Mouse (Mus musculus): ENCODE results near the gene Rab7. TPM values are rescaled to one million over a fixed set of nuclear protein-coding genes. Genes with fewer than 3 reads are reported as not detected.
A peak's percentile ranks its signal among the peaks of the same experiment; 100 is the strongest.

Rab7 gene
- polyA plus RNA-seq, 1 experiment from 2014 or later: 343 TPM

GRCm38 (mm10) chr6:88056866-88057265 lies 11.8 kb upstream of the Rab7 start:
- Histone ChIP-seq H3K9ac (replicated peaks; ENCODE audit: low read depth, low read length) (no peak overlapping the region), H3K4me3 (replicated peaks; ENCODE audit: low read length) (no peak overlapping the region), H3K4me2 (ENCODE audit: low read length) (no peak overlapping the region), H3K27me3 (replicated peaks; ENCODE audit: control insufficient read depth, insufficient read depth, low read length) (no peaks in the 10 kb centered on the region), H3K36me3 (ENCODE audit: control insufficient read depth, insufficient read depth) (no peaks in the 10 kb centered on the region), H3K27ac (ENCODE audit: low read length) (no peak overlapping the region), H3K9me3 (ENCODE audit: control insufficient read depth, low read length) (no peaks in the 10 kb centered on the region), H3K4me1 (replicated peaks; ENCODE audit: control insufficient read depth, insufficient read depth, low read length) (no peaks in the 10 kb centered on the region)
- no peak for ATAC-seq
- 94% methylated on average over 5 of the region's 5 CpGs for WGBS

DNA sequence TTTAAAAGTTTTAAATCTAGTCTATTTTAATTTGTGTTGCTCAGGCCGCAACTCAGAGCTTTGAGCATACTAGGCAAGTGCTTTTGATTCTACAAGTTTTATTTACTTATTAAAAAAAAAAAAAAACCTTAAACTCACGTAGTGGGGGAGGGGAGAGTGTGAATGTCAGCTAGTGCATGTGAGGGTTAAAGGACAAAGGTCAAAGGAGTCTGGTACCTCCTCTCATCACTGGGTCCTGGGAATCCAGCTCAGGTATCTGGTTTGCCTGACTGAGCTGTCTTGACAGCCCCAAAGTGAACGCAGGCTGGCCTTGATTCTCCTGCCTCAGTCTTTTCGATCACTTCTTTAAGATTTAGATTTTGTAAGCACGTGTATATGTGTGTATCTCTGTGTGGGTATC lies 10.6 kb upstream of the Rab7 start:
- Histone ChIP-seq H3K9ac (replicated peaks; ENCODE audit: low read depth, low read length) (no peak overlapping the region), H3K9me3 (ENCODE audit: control insufficient read depth, low read length) (no peaks in the 10 kb centered on the region), H3K27ac (ENCODE audit: low read length) (no peak overlapping the region), H3K36me3 (ENCODE audit: control insufficient read depth, insufficient read depth) (no peaks in the 10 kb centered on the region), H3K4me1 (replicated peaks; ENCODE audit: control insufficient read depth, insufficient read depth, low read length) (no peaks in the 10 kb centered on the region), H3K4me2 (ENCODE audit: low read length) (no peak overlapping the region), H3K4me3 (replicated peaks; ENCODE audit: low read length) (no peak overlapping the region), H3K27me3 (replicated peaks; ENCODE audit: control insufficient read depth, insufficient read depth, low read length) (no peaks in the 10 kb centered on the region)
- ATAC-seq: no peak
- WGBS: 82% methylated on average over 5 of the region's 5 CpGs

GRCm38 (mm10) chr6:88054081-88054835 lies 9.2 kb upstream of the Rab7 start:
- no peak overlapping the region for H3K27ac ChIP-seq (ENCODE audit: low read length)
- no peaks in the 10 kb centered on the region for H3K36me3 ChIP-seq (ENCODE audit: control insufficient read depth, insufficient read depth)
- no peak overlapping the region for H3K9ac ChIP-seq (replicated peaks; ENCODE audit: low read depth, low read length)
- no peaks in the 10 kb centered on the region for H3K9me3 ChIP-seq (ENCODE audit: control insufficient read depth, low read length)
- no peaks in the 10 kb centered on the region for H3K27me3 ChIP-seq (replicated peaks; ENCODE audit: control insufficient read depth, insufficient read depth, low read length)
- no peak overlapping the region for H3K4me3 ChIP-seq (replicated peaks; ENCODE audit: low read length)
- ATAC-seq: no peak
- H3K4me2 ChIP-seq (ENCODE audit: low read length): no peak overlapping the region
- no peaks in the 10 kb centered on the region for H3K4me1 ChIP-seq (replicated peaks; ENCODE audit: control insufficient read depth, insufficient read depth, low read length)
- 68% methylated on average over 9 of the region's 9 CpGs for WGBS

- Histone ChIP-seq H3K27ac (ENCODE audit: low read length) (no peak overlapping the region), H3K36me3 (ENCODE audit: control insufficient read depth, insufficient read depth) (no peaks in the 10 kb centered on the region), H3K27me3 (replicated peaks; ENCODE audit: control insufficient read depth, insufficient read depth, low read length) (0 out of 2 replicates have a peak, but pooled peaks cover 4% of the 10 kb centered on the region), H3K4me2 (ENCODE audit: low read length) (no peak overlapping the region), H3K4me1 (replicated peaks; ENCODE audit: control insufficient read depth, insufficient read depth, low read length) (no peaks in the 10 kb centered on the region), H3K9ac (replicated peaks; ENCODE audit: low read depth, low read length) (no peak overlapping the region), H3K9me3 (ENCODE audit: control insufficient read depth, low read length) (no peaks in the 10 kb centered on the region), H3K4me3 (replicated peaks; ENCODE audit: low read length) (no peak overlapping the region)
- no peak for ATAC-seq
- 76% methylated on average over 11 of the region's 11 CpGs for WGBS
Observed at GRCm38 (mm10) chr6:88053228-88054080, 8.4 kb upstream of the Rab7 start.

DNA sequence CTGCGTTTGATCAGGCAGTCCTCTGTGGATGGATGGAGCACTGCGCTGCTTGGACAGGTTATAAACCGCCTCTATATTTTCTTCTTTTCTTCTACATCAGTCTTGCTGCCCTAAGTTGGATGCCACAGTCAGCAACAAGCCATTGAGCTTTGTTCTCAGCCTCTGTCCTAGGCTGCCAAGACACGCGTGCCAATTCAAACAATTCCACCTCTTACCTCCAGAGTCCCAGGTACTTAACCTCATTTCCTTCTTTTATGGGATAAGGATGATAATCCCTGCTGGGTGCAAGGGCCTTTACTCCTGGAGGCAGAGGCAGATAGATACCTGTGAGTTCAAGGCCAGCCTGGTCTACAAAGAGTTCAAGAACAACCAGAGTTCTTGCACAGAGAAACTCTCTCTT lies 6.1 kb upstream of the Rab7 start:
- no peaks in the 10 kb centered on the region for H3K4me1 ChIP-seq (replicated peaks; ENCODE audit: control insufficient read depth, insufficient read depth, low read length)
- H3K27me3 ChIP-seq (replicated peaks; ENCODE audit: control insufficient read depth, insufficient read depth, low read length): 0 out of 2 replicates have a peak, but pooled peaks cover 7% of the 10 kb centered on the region
- no peaks in the 10 kb centered on the region for H3K36me3 ChIP-seq (ENCODE audit: control insufficient read depth, insufficient read depth)
- H3K4me3 ChIP-seq (replicated peaks; ENCODE audit: low read length): no peak overlapping the region
- no peaks in the 10 kb centered on the region for H3K9me3 ChIP-seq (ENCODE audit: control insufficient read depth, low read length)
- no peak overlapping the region for H3K4me2 ChIP-seq (ENCODE audit: low read length)
- no peak for ATAC-seq
- no peak overlapping the region for H3K9ac ChIP-seq (replicated peaks; ENCODE audit: low read depth, low read length)
- WGBS: 89% methylated on average over 5 of the region's 5 CpGs
- no peak overlapping the region for H3K27ac ChIP-seq (ENCODE audit: low read length)

DNA sequence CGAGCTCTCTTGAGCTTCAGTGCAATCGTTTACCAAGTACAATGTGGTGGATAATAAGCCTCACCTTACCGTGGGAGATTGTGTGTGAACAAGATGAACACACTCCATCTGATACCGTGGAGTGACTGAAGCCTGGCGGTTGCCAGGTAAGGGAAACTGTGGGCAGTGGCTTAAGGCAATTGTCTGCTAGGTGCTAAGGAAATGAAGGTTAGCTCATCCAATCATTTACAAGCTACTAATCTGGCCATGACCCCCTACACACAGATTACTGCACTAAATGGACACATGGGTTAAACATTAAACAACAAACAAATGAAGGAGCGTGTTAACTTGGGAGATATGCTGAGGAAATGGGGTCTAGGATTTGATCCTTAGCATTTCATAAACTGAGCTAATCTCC lies 3.9 kb upstream of the Rab7 start:
- no peak for ATAC-seq
- no peak overlapping the region for H3K4me2 ChIP-seq (ENCODE audit: low read length)
- H3K4me3 ChIP-seq (replicated peaks; ENCODE audit: low read length): no peak overlapping the region
- no peak overlapping the region for H3K9ac ChIP-seq (replicated peaks; ENCODE audit: low read depth, low read length)
- 0 out of 2 replicates have a peak, but pooled peaks cover 7% of the 10 kb centered on the region for H3K27me3 ChIP-seq (replicated peaks; ENCODE audit: control insufficient read depth, insufficient read depth, low read length)
- H3K27ac ChIP-seq (ENCODE audit: low read length): no peak overlapping the region
- no peaks in the 10 kb centered on the region for H3K9me3 ChIP-seq (ENCODE audit: control insufficient read depth, low read length)
- whole genome bisulfite sequencing: 80% methylated on average over 6 of the region's 6 CpGs
- H3K36me3 ChIP-seq (ENCODE audit: control insufficient read depth, insufficient read depth): no peaks in the 10 kb centered on the region
- peaks cover 3% of the 10 kb centered on the region for H3K4me1 ChIP-seq (replicated peaks; ENCODE audit: control insufficient read depth, insufficient read depth, low read length)

DNA sequence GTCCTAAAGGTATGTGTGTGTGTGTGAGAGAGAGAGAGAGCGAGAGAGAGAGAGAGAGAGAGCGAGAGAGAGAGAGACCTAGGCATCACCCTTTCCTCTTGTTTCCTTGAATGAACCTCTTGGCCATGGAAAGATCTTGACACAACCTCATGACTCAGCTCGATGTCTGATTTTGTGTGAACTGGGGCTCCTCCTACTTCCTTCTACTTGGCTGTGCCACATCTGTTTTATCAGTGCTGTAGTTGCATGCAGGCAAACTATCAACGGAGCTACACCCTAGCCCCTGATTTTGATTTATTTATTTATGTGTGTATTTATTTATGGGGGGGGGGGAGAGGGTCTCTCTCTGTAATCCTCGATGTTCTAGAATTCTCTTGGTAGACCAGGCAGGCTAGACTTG lies 2.8 kb upstream of the Rab7 start:
- H3K36me3 ChIP-seq (ENCODE audit: control insufficient read depth, insufficient read depth): no peaks in the 10 kb centered on the region
- WGBS: 85% methylated on average over 5 of the region's 5 CpGs
- no peak for ATAC-seq
- no peak overlapping the region for H3K9ac ChIP-seq (replicated peaks; ENCODE audit: low read depth, low read length)
- H3K4me1 ChIP-seq (replicated peaks; ENCODE audit: control insufficient read depth, insufficient read depth, low read length): peaks cover 14% of the 10 kb centered on the region
- H3K9me3 ChIP-seq (ENCODE audit: control insufficient read depth, low read length): no peaks in the 10 kb centered on the region
- H3K4me3 ChIP-seq (replicated peaks; ENCODE audit: low read length): no peak overlapping the region
- H3K27ac ChIP-seq (ENCODE audit: low read length): no peak overlapping the region
- H3K27me3 ChIP-seq (replicated peaks; ENCODE audit: control insufficient read depth, insufficient read depth, low read length): 0 out of 2 replicates have a peak, but pooled peaks cover 7% of the 10 kb centered on the region
- H3K4me2 ChIP-seq (ENCODE audit: low read length): no peak overlapping the region

- H3K4me1 ChIP-seq (replicated peaks; ENCODE audit: control insufficient read depth, insufficient read depth, low read length): peaks cover 27% of the 10 kb centered on the region
- no peaks in the 10 kb centered on the region for H3K36me3 ChIP-seq (ENCODE audit: control insufficient read depth, insufficient read depth)
- 0 out of 2 replicates have a peak, but pooled peaks cover 7% of the 10 kb centered on the region for H3K27me3 ChIP-seq (replicated peaks; ENCODE audit: control insufficient read depth, insufficient read depth, low read length)
- H3K4me2 ChIP-seq (ENCODE audit: low read length): peak overlapping the region; percentile 46
- no peaks in the 10 kb centered on the region for H3K9me3 ChIP-seq (ENCODE audit: control insufficient read depth, low read length)
- no peak for ATAC-seq
- H3K27ac ChIP-seq (ENCODE audit: low read length): peak overlapping the region; percentile 39; the same call in 1 of the 2 replicates
- 37% methylated on average over 3 of the region's 3 CpGs for WGBS
- no peak overlapping the region for H3K9ac ChIP-seq (replicated peaks; ENCODE audit: low read depth, low read length)
- H3K4me3 ChIP-seq (replicated peaks; ENCODE audit: low read length): peak overlapping the region; percentile 85
Observed at GRCm38 (mm10) chr6:88045406-88045766, 316 bp upstream of the Rab7 start.

- peak overlapping the region; percentile 85 for H3K4me3 ChIP-seq (replicated peaks; ENCODE audit: low read length)
- H3K36me3 ChIP-seq (ENCODE audit: control insufficient read depth, insufficient read depth): no peaks in the 10 kb centered on the region
- peak overlapping the region; percentile 91 for H3K9ac ChIP-seq (replicated peaks; ENCODE audit: low read depth, low read length)
- H3K27me3 ChIP-seq (replicated peaks; ENCODE audit: control insufficient read depth, insufficient read depth, low read length): 0 out of 2 replicates have a peak, but pooled peaks cover 7% of the 10 kb centered on the region
- H3K4me1 ChIP-seq (replicated peaks; ENCODE audit: control insufficient read depth, insufficient read depth, low read length): peaks cover 27% of the 10 kb centered on the region
- WGBS: 4% methylated on average over 3 of the region's 3 CpGs
- ATAC-seq: no peak
- H3K9me3 ChIP-seq (ENCODE audit: control insufficient read depth, low read length): no peaks in the 10 kb centered on the region
- H3K4me2 ChIP-seq (ENCODE audit: low read length): peak overlapping the region; percentile 73
- no peak overlapping the region for H3K27ac ChIP-seq (ENCODE audit: low read length)
Observed at GRCm38 (mm10) chr6:88044234-88044576, 865 bp downstream of the Rab7 start.

Data from forebrain, embryonic 16.5 days (tissue).